Mouse (Mus musculus): Measurements from ENCODE around the gene Erbb4.

Erbb4 gene

DNA sequence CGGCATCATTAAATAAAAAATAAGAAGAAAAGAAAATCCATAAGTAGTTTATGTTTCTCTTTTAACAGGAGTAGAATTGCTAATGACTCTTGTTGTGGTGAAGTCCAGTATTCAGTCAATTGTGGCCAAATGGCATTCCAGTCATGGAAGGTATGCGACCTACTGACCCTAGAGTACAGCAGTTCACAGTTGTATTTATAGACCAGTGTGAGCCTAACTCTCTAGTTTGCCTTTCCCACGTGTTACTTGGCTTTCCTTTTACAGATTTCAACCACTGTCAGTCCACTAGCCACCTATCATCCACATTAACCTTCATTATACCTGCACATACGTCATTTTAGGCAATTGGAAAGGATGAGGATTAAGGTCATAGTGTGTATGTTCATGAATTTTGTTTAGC is 606.3 kb downstream of the Erbb4 start:
- DNase-seq, result peak in 1 of 2 experiments; percentile 8

DNA sequence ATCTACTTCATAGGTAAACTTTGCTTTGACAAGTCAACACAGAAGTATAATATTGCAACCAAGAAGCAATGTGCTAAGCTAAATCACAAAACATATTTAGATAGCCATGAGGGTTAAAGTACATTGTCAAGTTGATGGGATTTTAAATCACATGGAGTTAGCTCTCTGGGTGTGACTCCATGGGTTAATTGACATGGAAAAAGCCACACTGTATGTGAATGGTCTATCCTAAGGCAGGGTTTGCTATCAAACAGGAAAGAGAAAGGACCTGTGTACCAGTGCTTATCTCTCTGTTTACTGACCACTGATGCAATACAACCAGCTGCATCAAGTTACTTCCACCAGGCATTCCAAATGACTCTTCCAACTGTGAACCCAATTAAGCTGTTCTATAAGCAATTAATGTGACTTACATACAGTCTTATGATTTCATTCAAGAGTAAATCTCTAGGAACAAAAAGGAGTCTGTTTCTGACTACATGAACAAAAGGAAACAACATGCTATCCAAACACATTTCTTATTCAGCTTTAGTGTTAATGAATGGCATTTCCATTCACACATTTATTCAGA is 641.4 kb downstream of the Erbb4 start:
- DNase-seq, result no peak

DNA sequence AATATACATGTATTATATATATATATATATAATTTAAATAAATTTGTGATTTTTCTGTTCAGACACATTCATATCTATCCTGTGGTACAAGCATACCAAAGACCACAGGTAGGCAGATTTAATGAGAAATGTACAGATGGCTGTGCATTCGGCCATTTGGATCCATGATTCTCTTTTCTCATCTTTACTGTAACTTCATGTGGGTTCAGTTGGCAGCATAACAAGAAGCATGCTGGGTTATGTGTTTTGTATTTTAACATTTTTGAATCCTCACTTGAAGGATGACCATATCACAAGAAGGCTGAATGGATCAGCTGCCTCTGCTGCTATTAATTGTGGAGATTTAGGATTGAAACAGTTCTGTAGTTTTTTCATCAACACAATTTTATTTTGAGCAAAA is 656.6 kb downstream of the Erbb4 start:
- no peak for DNase-seq

DNA sequence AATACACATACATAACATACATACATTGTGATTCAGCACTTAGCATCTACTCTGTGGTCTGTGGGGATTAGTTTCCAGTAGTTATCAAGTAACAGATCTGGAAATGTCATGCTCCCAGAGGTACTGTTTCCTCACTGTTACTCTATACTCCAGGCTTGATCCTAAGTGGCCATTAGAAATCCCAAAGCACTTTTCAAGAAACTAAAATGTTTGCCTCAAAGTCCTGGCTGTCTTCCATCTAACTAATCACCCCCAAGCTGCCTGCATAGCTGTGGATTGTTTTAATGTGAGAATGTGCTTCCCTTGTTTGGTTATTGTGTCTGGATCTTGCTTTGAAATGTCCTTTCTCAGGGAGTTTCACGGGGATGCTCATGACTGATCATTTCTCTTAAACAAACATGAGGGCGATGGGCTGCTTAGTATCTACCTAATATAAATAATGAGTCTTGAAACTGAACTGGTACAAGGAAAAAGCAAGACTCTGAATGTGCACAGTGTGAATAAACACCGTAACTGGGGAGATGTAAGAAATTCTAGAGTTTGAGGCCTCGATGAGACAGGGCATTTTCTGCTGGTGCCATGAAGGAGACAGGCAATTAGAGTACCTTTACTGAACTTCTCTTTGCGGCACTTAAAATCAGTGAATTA is 683.4 kb downstream of the Erbb4 start:
- DNase-seq, result no peak

DNA sequence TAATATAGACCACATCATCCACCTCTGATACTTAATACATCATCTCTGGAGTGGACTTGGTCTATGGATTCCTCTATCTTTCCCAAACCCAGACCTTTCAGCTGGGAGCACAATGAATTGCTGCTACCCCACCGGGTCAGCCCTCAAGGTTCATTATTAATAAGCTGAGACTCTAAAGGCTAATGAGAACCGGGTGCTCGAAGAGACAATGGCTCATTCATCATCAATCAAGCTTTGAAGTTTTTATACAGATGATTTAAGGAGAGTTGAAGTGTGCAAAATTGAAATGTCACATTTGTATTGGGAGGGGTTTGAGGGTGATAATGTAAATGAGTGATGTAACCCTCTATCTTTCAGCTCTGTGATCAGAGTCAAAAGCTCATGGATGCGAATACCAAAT is 706.7 kb downstream of the Erbb4 start:
- no peak for DNase-seq

DNA sequence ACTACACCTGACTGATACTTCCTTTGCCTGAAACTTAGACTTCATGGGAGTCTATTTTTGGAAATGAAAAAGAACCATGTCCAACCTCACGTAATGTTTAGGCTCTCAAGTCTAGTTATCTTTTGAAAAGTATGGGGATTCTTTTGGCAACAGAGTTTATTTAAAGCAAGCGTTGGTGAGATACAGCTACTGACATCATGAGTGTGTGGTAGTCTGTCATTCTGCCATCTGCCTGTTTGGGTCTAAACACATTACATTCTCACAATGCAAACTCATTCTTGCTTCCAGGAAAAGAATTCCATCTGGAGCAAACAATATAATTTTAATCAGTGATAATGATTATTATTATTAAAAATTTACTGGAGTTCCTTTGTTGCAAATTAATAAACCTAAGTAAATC is 736.3 kb downstream of the Erbb4 start:
- no peak for DNase-seq

DNA sequence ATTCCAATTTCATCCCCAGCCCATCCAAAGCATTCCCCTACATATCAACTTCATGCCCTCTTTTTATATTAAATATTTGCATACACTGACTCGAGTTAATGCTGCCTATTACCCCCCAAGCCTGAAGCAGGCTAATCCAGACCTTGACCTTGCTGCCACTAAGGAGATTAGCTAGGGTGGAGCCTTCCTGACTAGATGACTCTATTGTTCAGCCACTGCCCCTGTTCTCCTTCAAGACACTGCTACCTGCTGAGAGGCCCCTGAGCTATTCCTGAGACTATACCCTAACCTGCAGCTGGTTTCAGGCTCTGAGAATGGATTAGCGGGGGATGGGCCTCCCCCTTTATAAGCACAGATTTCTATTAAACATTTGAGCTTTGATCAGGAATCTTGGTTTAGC is 774.1 kb downstream of the Erbb4 start:
- DNase-seq, result no peak

DNA sequence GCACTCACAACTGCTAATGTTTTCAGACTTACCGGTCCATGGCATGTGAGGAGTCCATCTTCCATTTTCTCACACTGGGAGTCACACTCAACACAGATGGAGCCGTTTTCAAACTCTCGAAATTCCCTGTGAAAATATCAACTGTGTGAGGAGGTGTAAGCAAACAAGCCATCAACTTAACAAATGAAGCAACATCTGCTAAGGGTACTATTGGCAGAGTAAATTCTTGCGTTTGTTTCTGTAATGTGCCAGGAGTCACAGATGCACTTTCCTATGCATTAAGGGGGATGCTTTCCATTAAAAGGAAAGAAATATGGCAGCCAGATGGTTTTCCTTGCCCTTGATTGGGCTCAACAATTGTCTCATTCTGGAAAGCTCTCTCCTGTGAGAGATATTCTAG is 802.0 kb downstream of the Erbb4 start:
- DNase-seq, result no peak

DNA sequence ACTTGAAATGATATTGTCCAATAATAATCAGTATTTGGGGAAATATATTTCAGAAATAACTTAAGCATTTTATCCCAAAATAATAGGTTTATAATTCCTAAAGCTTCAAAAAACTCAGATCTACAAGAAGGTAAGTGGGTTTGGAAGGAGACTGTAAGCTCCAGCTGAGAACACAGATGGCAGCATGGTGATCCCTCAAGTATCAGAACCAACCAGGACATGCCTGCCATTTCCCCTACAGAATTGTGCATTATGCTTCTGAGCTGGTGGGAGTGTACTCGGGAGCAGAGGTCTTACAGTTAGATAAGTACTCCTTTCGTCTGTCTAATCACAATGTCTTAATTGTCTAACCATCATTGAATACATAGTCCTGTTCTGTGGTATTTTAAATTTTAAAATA is 823.4 kb downstream of the Erbb4 start:
- no peak for DNase-seq

DNA sequence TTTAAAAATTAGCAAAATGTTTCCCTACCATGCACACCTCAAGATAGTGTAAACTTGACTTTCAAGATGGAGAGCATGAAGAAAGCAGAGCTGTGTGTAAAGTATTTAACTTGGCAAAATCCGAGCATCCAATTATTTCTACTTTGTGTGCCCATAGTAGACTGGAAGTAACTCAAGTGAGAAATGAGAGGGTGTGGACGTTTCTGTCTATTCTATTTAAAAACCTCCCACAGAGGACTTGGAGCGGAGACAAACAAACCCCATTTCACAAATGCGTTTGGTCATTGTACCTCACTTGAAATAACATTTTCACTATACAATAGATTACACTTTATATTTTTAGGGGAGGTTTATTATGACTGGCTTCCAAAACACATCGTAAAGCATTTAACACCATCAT is 832.0 kb downstream of the Erbb4 start:
- no peak for DNase-seq

DNA sequence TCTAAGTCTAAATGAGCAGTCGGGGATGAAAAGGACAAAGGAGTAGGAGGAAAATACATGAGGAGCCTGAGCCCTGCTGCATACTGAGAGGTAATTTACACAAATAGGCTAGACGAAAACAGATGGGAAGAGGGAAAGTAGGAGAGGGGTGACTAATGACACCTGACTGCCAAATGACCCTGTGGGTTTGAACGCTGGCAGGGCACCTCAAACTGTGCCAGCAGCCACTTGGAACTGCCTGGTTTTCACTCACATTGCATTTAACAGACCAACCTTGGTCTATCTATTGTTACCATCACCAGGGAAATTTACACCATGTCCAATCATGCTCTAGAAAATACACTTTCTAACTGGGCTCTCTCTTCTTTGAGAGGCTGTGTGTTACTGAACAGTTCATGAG is 929.3 kb downstream of the Erbb4 start:
- DNase-seq, result no peak

DNA sequence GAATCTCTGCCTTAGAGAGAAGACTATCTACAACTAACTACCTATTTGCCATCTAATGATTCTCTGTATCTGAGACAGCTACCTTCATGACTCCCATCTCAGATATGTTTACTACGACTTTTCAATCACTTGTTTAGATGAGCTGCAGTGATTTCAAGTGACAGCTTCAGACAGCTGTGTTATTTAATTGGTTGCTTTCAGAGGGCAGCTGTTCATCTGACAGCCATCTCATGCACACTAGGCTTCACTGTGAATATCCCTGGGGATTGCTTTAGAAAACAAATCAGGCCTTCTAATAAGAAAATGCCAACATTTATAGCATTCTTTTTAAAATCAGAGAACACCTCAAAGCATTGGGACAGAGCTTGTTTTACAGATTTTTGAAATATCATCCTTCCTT is 952.6 kb downstream of the Erbb4 start:
- no peak for DNase-seq

DNA sequence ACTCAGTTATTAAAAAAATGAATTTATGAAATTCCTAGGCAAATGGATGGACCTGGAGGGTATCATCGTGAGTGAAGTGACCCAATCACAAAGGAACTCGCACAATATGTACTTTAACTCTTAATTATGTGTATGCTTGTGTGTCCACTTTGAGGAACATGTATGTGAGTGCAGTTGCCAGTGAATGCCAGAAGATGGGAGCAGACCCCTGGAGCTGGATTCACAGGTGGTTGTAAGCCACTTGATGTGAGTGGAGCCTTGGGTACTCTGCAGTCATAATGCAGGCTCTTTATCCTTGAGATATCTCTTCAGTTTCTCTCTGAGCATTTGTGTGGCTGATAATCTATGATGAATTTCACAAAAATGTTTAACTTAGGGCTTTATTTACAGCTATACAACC is 957.3 kb downstream of the Erbb4 start:
- no peak for DNase-seq

DNA sequence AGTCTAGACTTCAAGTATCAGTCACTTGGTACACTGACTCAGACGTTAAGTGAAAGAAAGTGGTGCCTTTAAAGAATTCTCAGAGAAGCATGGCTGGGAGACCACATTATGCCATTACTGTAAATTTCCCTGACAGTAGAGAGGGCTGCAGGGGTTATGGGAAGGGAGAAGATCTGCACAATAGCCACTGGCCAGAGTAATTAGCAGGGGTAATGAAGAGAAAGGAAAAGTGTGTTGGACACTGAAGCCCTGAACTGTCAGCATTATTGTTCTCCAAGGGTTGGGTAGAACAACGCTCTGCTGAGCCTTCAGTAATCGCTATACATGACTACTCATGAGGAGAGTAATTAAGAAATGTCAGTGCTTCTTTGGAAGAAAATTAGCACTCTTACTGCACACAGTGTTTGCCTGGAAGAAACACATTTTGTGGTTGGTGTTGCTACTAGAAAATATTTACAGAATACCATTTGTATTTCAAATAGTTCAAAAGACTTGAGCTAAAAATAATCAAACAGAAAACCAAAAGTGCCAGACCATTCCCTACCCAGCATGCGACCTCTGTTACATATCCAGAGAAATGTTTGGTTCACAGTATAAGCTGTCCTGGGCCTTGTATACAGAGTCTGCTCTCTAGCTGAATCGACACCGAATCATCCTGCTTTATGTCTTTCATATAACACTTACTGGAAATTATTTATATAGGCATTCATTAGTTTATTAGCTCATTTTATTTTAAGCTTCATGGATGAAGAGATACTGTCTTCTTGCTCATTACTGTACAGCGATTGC is 965.1 kb downstream of the Erbb4 start:
- DNase-seq, result no peak

DNA sequence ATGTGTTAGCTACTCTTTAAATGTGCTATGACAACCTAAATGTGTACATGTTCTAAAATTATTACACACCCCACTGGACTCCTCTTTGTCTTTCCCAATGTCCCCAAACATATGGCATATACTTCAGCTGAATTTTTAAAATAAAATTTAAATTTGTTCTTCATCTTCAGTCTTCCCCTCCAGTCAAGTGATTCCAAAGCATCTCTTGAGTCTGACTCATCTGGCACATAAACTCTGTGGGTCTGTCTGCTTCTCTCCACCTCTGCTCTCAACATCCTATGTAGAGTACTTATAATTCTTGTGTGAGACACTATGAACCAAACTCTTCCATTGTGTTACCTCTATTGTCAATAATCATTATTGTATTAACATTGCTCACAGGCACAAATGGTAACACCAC is 972.9 kb downstream of the Erbb4 start:
- no peak for DNase-seq

DNA sequence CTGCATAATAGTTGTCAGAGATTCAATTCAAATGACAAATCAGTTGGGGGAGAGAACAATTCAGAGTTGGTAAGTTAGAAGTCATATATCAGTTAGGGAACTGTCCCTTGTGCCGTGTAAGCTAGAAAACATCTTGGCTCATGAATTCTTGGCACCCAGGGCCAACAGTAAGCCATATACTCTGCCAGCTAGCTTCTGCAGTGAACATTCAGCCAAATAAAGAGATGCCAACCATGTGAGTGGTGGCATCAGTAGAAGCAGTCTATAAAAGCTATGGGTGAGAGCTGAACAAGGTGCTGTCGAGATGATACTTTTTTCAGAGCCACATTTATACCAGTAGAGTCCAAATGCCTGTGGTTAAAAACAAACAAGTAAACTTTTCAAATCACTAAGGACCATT is 973.4 kb downstream of the Erbb4 start:
- DNase-seq, result no peak

DNA sequence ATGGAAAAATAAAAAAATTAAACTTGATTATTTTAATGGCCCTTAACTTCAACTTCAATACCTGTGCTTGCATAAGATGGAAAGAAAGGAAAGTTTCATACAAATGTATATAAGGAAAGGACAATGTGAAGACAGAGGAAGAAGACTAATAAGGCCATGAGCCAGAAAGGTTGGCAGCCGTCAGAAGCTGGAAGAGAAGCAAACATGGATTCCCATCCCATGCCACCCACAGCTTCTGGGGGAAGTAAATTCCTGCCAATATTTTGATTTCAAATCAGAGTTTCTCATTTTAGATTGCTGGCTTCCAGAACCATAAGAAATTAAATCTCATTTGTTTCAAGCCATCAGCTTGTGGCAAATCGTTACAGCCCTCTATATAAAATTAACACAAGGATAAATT is 984.3 kb downstream of the Erbb4 start:
- DNase-seq, result no peak

DNA sequence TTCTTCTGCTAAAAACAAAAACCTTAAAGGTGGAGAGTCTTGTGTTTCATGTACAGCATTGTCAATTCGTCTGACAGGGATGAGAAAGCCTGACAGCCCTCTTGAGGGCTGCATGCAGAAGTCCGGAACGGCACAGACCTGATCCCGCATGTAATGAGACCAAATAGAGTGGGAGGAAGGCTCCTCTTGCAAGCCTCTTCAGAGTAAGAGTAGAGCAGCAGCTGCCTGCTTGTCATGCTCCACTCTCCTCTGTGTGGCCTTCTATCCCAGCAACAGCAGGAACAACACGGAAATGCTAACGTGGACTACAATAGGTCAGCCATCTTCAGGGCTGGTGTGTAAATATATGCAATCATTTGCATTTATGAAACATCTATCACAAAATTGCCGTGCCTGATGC is 987.5 kb downstream of the Erbb4 start:
- DNase-seq, result no peak

DNA sequence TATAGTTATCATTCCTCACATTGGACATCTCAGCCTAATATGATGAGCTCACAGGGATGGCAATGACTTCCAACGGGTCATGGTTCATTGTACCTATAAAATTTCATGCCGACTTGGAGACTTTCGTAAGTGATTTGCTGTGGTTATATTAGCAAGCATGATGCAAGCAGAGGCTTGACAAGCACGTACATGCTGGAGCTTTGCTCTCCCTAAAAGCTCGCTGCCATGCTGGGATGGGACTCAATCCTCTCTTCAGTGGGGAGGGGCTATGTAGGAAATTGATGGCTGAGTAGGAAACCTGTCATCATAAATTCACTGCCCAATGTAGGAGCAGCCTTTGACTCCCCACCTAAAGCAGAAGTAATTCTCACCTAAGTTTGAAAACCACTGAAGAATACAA is 992.1 kb downstream of the Erbb4 start:
- no peak for DNase-seq

DNA sequence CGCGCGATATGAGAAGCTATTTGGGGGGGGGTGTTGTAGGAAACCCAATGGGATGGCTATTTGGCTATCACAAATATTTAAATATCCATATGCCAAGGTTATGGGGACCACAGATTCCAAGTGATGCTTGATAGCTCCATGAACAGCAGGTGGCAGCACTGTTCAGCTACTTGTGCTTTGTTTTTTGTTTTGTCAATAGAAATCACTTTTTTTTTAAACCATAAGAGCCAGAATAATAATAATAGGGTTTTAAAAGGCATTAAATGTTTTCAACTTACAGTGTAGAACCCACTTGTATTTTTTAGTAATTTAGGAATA is 1001.4 kb downstream of the Erbb4 start:
- peak in 1 of 2 experiments; percentile 1 for DNase-seq

DNA sequence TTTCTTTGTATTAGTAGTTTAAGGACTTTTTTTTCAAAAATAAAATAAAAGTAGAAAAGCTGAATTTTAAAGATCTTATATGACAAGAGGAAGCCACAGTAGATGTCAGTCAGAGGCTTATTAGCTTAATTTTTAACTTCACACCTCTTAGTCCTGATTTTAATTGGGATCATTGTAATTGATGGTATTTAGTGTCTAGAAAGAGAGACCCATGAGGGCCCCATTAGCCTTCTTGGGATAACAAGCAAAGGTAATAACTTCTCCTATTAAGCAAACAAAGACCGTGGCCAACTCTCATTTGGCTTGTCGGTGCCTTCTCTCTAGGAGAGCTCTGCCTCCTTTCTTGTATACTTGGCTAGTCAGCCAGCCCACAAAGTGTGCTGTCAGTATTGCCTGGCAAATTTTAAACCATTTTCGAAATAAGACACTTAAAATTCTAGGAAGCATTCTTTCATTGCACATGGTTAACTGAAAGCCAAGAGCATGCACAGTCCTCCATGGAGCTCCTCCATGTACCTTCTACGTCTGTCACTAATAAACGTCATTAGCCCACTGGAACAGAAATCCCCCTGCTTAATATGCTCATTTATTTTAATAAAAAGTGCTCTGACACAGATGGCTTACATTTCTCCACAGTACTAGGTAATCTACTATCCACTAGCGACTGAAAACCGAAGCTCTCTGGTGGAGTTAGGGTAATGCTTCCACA is 1001.9 kb downstream of the Erbb4 start:
- DNase-seq, result no peak

DNA sequence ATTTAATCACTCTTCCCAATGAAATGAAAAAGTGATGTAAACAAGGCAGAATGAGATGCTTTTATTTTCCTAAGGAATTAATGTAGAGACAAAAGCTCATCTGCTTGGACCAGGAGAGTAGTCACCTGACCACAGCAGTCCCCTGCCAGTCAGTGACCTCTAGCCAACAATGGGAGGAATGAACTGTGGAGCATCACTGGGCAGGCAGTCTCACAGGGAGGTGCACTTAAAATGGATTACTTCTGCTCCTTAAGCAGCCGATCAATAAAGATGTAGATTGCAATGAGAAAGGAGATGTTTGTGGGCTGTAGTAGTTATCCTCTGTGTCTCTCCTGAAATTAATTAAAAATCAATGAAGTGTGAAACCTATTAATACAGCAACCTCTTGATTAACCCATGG is 1018.2 kb downstream of the Erbb4 start:
- no peak for DNase-seq

DNA sequence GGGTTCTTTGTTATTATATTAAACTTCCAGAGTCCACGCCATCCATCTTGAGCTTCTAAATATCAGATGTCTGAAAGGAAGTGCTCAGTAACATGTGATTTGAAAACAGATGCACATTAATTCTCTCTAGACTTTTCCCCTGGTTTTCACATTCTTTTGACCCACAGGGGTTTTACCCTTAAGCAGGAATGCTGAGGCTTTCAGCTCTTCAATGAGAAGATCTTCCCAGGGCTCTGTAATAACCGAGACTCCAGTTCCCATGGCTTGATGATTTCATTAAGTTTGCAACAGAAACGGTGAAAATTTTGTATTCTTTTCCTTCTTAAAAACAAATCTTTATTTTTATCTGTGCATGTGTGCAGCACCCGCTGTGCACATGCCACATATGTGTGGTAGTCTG is 1051.4 kb downstream of the Erbb4 start:
- no peak for DNase-seq

DNA sequence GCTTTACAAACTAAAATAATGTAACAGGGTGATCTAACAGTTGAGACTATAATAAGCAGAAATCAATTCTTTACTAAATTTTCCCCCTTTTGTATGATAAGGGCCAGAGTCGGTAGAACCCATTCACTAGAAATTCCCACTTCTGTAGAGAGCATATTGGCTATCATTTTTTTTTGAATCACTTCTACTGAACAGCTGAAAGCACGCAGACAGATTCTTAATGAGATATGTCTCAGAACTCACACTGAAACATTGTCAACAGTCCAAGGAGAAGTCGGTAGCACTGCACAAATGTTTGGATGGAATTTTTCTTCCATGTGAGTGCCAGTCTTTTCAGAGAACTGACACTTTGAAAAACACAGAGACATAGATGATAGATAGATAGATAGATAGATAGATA is 1053.1 kb downstream of the Erbb4 start:
- no peak for DNase-seq

Data from lung, adult 18-20 months (tissue).